Mouse (Mus musculus) layer of hippocampus, adult 9-11 months (tissue): ENCODE measurements around the gene Nipal1.

Source experiments
- DNase-seq: peaks from one replicate; pipeline ENCODE4 v3.0.0; 2022

The Nipal1 gene

GRCm38 (mm10) chr5:72647418-72647907 is at the start of gene Nipal1:
Gene Nipal1, plus strand, starts transcription at chr5:72647795.
- DNase-seq = no peak

GRCm38 (mm10) chr5:72601006-72601405 is 46.6 kb upstream of the Nipal1 start:
- DNase-seq = no peak

GRCm38 (mm10) chr5:72603138-72603537 is 44.5 kb upstream of the Nipal1 start:
- no peak for DNase-seq

- no peak for DNase-seq
Measured at GRCm38 (mm10) chr5:72617413-72617812, 30.2 kb upstream of the Nipal1 start.

- no peak for DNase-seq
Measured at GRCm38 (mm10) chr5:72621022-72621421, 26.6 kb upstream of the Nipal1 start.

- DNase-seq = no peak
Measured at GRCm38 (mm10) chr5:72630026-72630425, 17.6 kb upstream of the Nipal1 start.

GRCm38 (mm10) chr5:72634791-72635271 is 12.8 kb upstream of the Nipal1 start:
- DNase-seq = no peak

- DNase-seq = no peak
Measured at GRCm38 (mm10) chr5:72636122-72636521, 11.5 kb upstream of the Nipal1 start.

GRCm38 (mm10) chr5:72636576-72636975 is 11.0 kb upstream of the Nipal1 start:
- no peak for DNase-seq

- no peak for DNase-seq
Measured at GRCm38 (mm10) chr5:72640072-72640471, 7.5 kb upstream of the Nipal1 start.

GRCm38 (mm10) chr5:72643655-72644054 is 3.9 kb upstream of the Nipal1 start:
- no peak for DNase-seq

- DNase-seq = no peak
Measured at GRCm38 (mm10) chr5:72644175-72644574, 3.4 kb upstream of the Nipal1 start, which contains the start of gene Cnga1. Gene Cnga1, minus strand, starts transcription at chr5:72644275.

GRCm38 (mm10) chr5:72646131-72646530 is 1.5 kb upstream of the Nipal1 start:
- no peak for DNase-seq

- DNase-seq = no peak
Measured at GRCm38 (mm10) chr5:72646996-72647395, 599 bp upstream of the Nipal1 start.

- DNase-seq = no peak
Measured at GRCm38 (mm10) chr5:72647958-72648595, 482 bp downstream of the Nipal1 start.

GRCm38 (mm10) chr5:72648987-72649735 is 1.6 kb downstream of the Nipal1 start:
- no peak for DNase-seq

- DNase-seq = no peak
Measured at GRCm38 (mm10) chr5:72653068-72653674, 5.6 kb downstream of the Nipal1 start.

GRCm38 (mm10) chr5:72656270-72656791 is 8.7 kb downstream of the Nipal1 start:
- DNase-seq = no peak

- DNase-seq = no peak
Measured at GRCm38 (mm10) chr5:72658375-72658774, 10.8 kb downstream of the Nipal1 start.

GRCm38 (mm10) chr5:72661051-72661781 is 13.6 kb downstream of the Nipal1 start:
- DNase-seq = no peak

GRCm38 (mm10) chr5:72664126-72664525 is 16.5 kb downstream of the Nipal1 start:
- DNase-seq = no peak

GRCm38 (mm10) chr5:72664854-72665253 is 17.3 kb downstream of the Nipal1 start:
- DNase-seq = no peak

- DNase-seq = no peak
Measured at GRCm38 (mm10) chr5:72665281-72665680, 17.7 kb downstream of the Nipal1 start.
